In genomic region chr14:14632471-14632870, GRCm38 (mm10) we compare ENCODE assay signal across 7 mouse cellular contexts.
DNase-seq lines count a peak whose midpoint lies in the region; ATAC-seq lines count a peak whose summit lies in the region.

No protein-coding gene starts in this region.

- H3K36me3 ChIP-seq in forebrain, embryonic 11.5 days (ENCODE audit: control insufficient read depth, insufficient read depth, low read length): no peaks in the 10 kb centered on the region
- H3K36me3 ChIP-seq in liver, embryonic 13.5 days: no peaks in the 10 kb centered on the region

- 1% methylated on average over 15 of the region's 15 CpGs for WGBS in forebrain, embryonic 11.5 days
- WGBS in liver, embryonic 13.5 days (ENCODE audit: insufficient replicate concordance): 2% methylated on average over 15 of the region's 15 CpGs

- peak overlapping the region; percentile 53 for H3K4me2 ChIP-seq in forebrain, embryonic 11.5 days (ENCODE audit: low read depth, low read length, severe bottlenecking)
- peak overlapping the region; percentile 62 for H3K4me2 ChIP-seq in liver, embryonic 13.5 days

- H3K27me3 ChIP-seq in forebrain, embryonic 11.5 days (ENCODE audit: control insufficient read depth, insufficient read depth, low read length): no peaks in the 10 kb centered on the region
- H3K27me3 ChIP-seq in liver, embryonic 13.5 days: no peaks in the 10 kb centered on the region

- no peaks in the 10 kb centered on the region for H3K9me3 ChIP-seq in forebrain, embryonic 11.5 days (ENCODE audit: control insufficient read depth, low read length)
- H3K9me3 ChIP-seq in liver, embryonic 13.5 days (replicated peaks): no peaks in the 10 kb centered on the region

- peak overlapping the region; percentile 19 for H3K4me3 ChIP-seq in forebrain, embryonic 11.5 days (ENCODE audit: low read depth, low read length)
- H3K4me3 ChIP-seq in liver, embryonic 13.5 days (replicated peaks): peak overlapping the region; percentile 45

- H3K27ac ChIP-seq in forebrain, embryonic 11.5 days (ENCODE audit: low read depth, low read length): no peak overlapping the region
- no peak overlapping the region for H3K27ac ChIP-seq in liver, embryonic 13.5 days

- ATAC-seq in forebrain, embryonic 11.5 days (replicated peaks; ENCODE audit: low FRiP score): peak; percentile 82
- ATAC-seq in liver, embryonic 13.5 days (ENCODE audit: low read depth): peak; percentile 50; the same call in 1 of the 2 replicates

- DNase-seq in CD4-positive, CD25-positive, alpha-beta regulatory T cell, adult 2 months (ENCODE audit: low read depth, low spot score): peak; percentile 50
- DNase-seq in R1 (ENCODE audit: low read depth, low spot score): peak; percentile 78
- DNase-seq in forebrain, embryonic 11.5 days (ENCODE audit: low spot score): peak; percentile 61
- peak; percentile 24 for DNase-seq in heart, postnatal 4 days
- no peak for DNase-seq in liver, embryonic 13.5 days
- peak; percentile 47 for DNase-seq in neural tube, embryonic 10.5 days (ENCODE audit: extremely low spot score, low spot score)
- DNase-seq in urinary bladder, adult 2 months (ENCODE audit: low spot score): no peak

- peaks cover 7% of the 10 kb centered on the region; the same call in 1 of the 2 replicates for H3K4me1 ChIP-seq in forebrain, embryonic 11.5 days (replicated peaks; ENCODE audit: control insufficient read depth, insufficient read depth, low read length)
- H3K4me1 ChIP-seq in liver, embryonic 13.5 days (replicated peaks): peaks cover 21% of the 10 kb centered on the region

- peak overlapping the region; percentile 29; the same call in 1 of the 2 replicates for H3K9ac ChIP-seq in forebrain, embryonic 11.5 days (ENCODE audit: low read length)
- peak overlapping the region; percentile 54; the same call in 1 of the 2 replicates for H3K9ac ChIP-seq in liver, embryonic 13.5 days

Comparison
In these comparisons a context has a peak if more than half of its experiments do, and no peak if none do; other contexts are left out.
1. DNase-seq: peak in CD4-positive, CD25-positive, alpha-beta regulatory T cell, adult 2 months (single experiment), R1 (single experiment), forebrain, embryonic 11.5 days (single experiment), heart, postnatal 4 days (single experiment) and neural tube, embryonic 10.5 days (single experiment); none in liver, embryonic 13.5 days (single experiment) and urinary bladder, adult 2 months (single experiment).